Mouse (Mus musculus) gastrocnemius, adult 18-20 months (tissue): ENCODE data around the gene H2-Q2. TPM values are rescaled to one million over a fixed set of nuclear protein-coding genes. Genes with fewer than 3 reads are reported as not detected.
A peak's percentile ranks its signal among the peaks of the same experiment; 100 is the strongest.
"Not testable (repeated sequence)": the region's sequence is repeated elsewhere in the genome, so short reads cannot be mapped to it uniquely, and the experiment has no call there.

Experiments
- DNase-seq: peaks from one replicate; pipeline ENCODE4 v3.0.0; 2021; ENCODE audit warnings: low spot score
- total RNA-seq, 2 experiments: library from RNA; stranded (reverse); gene quantifications; 2 replicates each; pipeline ENCODE4 v1.2.3; 2021

The H2-Q2 gene
- total RNA-seq, 2 experiments from 2014 or later: 0.18 to 0.71 TPM

GRCm38 (mm10) chr17:35359470-35359862 is 17.4 kb downstream of the H2-Q2 start:
- DNase-seq: no peak

- peak; percentile 94 for DNase-seq
Measured at GRCm38 (mm10) chr17:35379369-35379728, 37.3 kb downstream of the H2-Q2 start, which contains the start of gene H2-Q4. Gene H2-Q4, plus strand, starts transcription at chr17:35379617.

GRCm38 (mm10) chr17:35379729-35380451 is 37.8 kb downstream of the H2-Q2 start:
- DNase-seq: peak; percentile 16

- not testable (repeated sequence) for DNase-seq
Measured at GRCm38 (mm10) chr17:35389796-35390195, 47.8 kb downstream of the H2-Q2 start.

GRCm38 (mm10) chr17:35392671-35393070 is 50.6 kb downstream of the H2-Q2 start:
- DNase-seq: not testable (repeated sequence)

GRCm38 (mm10) chr17:35393864-35394800 is 52.1 kb downstream of the H2-Q2 start:
- not testable (repeated sequence) for DNase-seq

Other genes starting within 250 kb of the H2-Q2 start
- gene Ly6g5c, start 234.0 kb upstream of the H2-Q2 start, total RNA-seq: not detected
- gene Ly6g5b, start 226.8 kb upstream of the H2-Q2 start, total RNA-seq: not detected
- gene Gpank1, start 220.8 kb upstream of the H2-Q2 start, total RNA-seq: 1 to 10 TPM; 8.7 to 9.0 TPM
- gene Csnk2b, start 220.2 kb upstream of the H2-Q2 start, total RNA-seq: 100 to 1,000 TPM; 176 to 183 TPM
- gene D17H6S53E, start 215.9 kb upstream of the H2-Q2 start, total RNA-seq: 10 to 100 TPM; 12.6 to 16.6 TPM
- gene Apom, start 210.2 kb upstream of the H2-Q2 start, total RNA-seq: not detected
- 100 to 1,000 TPM; 233 to 265 TPM for gene Bag6, start 207.1 kb upstream of the H2-Q2 start, total RNA-seq
- 100 to 1,000 TPM; 102 to 111 TPM for gene Prrc2a, start 177.3 kb upstream of the H2-Q2 start, total RNA-seq
- gene Aif1, start 166.2 kb upstream of the H2-Q2 start, total RNA-seq: 1 to 10 TPM in 1 of 2 experiments, under 1 TPM in 1; 0.84 to 1.1 TPM
- 1 to 10 TPM in 1 of 2 experiments, not detected in 1; 1.1 TPM for gene Lst1, start 153.8 kb upstream of the H2-Q2 start, total RNA-seq
- under 1 TPM in 1 of 2 experiments, not detected in 1; 0.38 TPM for gene Ltb, start 147.8 kb upstream of the H2-Q2 start, total RNA-seq
- gene Tnf, start 140.2 kb upstream of the H2-Q2 start, total RNA-seq: not detected
- under 1 TPM; 0.43 to 0.48 TPM for gene Lta, start 136.9 kb upstream of the H2-Q2 start, total RNA-seq
- not detected for gene Gm16181, start 121.4 kb upstream of the H2-Q2 start, total RNA-seq
- gene Atp6v1g2, start 108.6 kb upstream of the H2-Q2 start, total RNA-seq: 1 to 10 TPM; 1.1 to 1.8 TPM
- gene Nfkbil1, start 106.5 kb upstream of the H2-Q2 start, total RNA-seq: 1 to 10 TPM; 7.0 to 7.2 TPM
- gene Ddx39b, start 100.5 kb upstream of the H2-Q2 start, total RNA-seq: 10 to 100 TPM; 83.5 to 83.8 TPM
- gene H2-D1, start 79.5 kb upstream of the H2-Q2 start, total RNA-seq: 10 to 100 TPM; 36.3 to 59.0 TPM
- under 1 TPM; 0.19 to 0.27 TPM for gene H2-Q1, start 21.8 kb upstream of the H2-Q2 start, total RNA-seq
- 1 to 10 TPM; 3.5 to 6.6 TPM for gene H2-Q4, start 37.4 kb downstream of the H2-Q2 start, total RNA-seq
- 1 to 10 TPM in 1 of 2 experiments, under 1 TPM in 1; 0.94 to 1.2 TPM for gene H2-Q6, start 82.6 kb downstream of the H2-Q2 start, total RNA-seq
- gene H2-Q7, start 96.9 kb downstream of the H2-Q2 start, total RNA-seq: 1 to 10 TPM in 1 of 2 experiments, under 1 TPM in 1; 0.82 to 1.8 TPM
- 1 to 10 TPM in 1 of 2 experiments, under 1 TPM in 1; 0.39 to 1.2 TPM for gene H2-Q10, start 127.8 kb downstream of the H2-Q2 start, total RNA-seq
- not detected for gene Pou5f1, start 163.8 kb downstream of the H2-Q2 start, total RNA-seq
- gene Tcf19, start 174.6 kb downstream of the H2-Q2 start, total RNA-seq: under 1 TPM; 0.66 TPM
- gene Cchcr1, start 174.9 kb downstream of the H2-Q2 start, total RNA-seq: 1 to 10 TPM; 1.3 to 2.1 TPM
- gene Psors1c2, start 191.0 kb downstream of the H2-Q2 start, total RNA-seq: not detected
- gene Cdsn, start 209.9 kb downstream of the H2-Q2 start, total RNA-seq: under 1 TPM; 0.09 to 0.69 TPM
- gene 2300002M23Rik, start 225.2 kb downstream of the H2-Q2 start, total RNA-seq: not detected